Mouse (Mus musculus) myocyte (in vitro differentiated cells): ENCODE measurements at regions not wholly inside any gene's neighbourhood (a gene's known extent, or its start where the extent isn't known, plus 50 kb on each side); places are given as distances from the start of the nearest gene placed in this dataset.
A peak's percentile ranks its signal among the peaks of the same experiment; 100 is the strongest.

Source experiments
- H3K27me3 ChIP-seq: one replicate; pipeline ENCODE4 v1.6.1; 2011; ENCODE audit not compliant: control insufficient read depth, insufficient read depth, insufficient read length
- H3K36me3 ChIP-seq: one replicate; pipeline ENCODE4 v1.6.1; 2011; ENCODE audit not compliant: control insufficient read depth, insufficient read depth
- H3K4me2 ChIP-seq: one replicate; pipeline ENCODE4 v1.6.1; 2011; ENCODE audit warnings: low read depth, control low read depth
- H3K4me3 ChIP-seq: one replicate; pipeline ENCODE4 v1.5.1; 2011; ENCODE audit warnings: mild to moderate bottlenecking, control low read depth, moderate library complexity
- H3K79me2 ChIP-seq: one replicate; pipeline ENCODE4 v1.6.1; 2011; ENCODE audit not compliant: control insufficient read depth, insufficient read depth
- H3ac ChIP-seq: one replicate; pipeline ENCODE4 v1.6.1; 2011; ENCODE audit not compliant: control insufficient read depth, insufficient read length
- CEBPB ChIP-seq: IDR thresholded peaks from 2 replicates; pipeline ENCODE4 v1.6.1; 2011; ENCODE audit warnings: mild to moderate bottlenecking, moderate library complexity; ENCODE audit not compliant: poor library complexity, insufficient read depth, severe bottlenecking
- E2F4 ChIP-seq: IDR thresholded peaks from one replicate; pipeline ENCODE4 v1.6.1; 2011; ENCODE audit warnings: mild to moderate bottlenecking, control low read depth, moderate library complexity; ENCODE audit not compliant: insufficient read depth
- MAX ChIP-seq: IDR thresholded peaks from one replicate; pipeline ENCODE4 v1.6.1; 2011; ENCODE audit warnings: low read depth, mild to moderate bottlenecking, control low read depth
- MYOD1 ChIP-seq, 3 experiments: IDR thresholded peaks; one replicate each; pipeline ENCODE4 v1.6.1; 2011; ENCODE audit warnings: control low read depth in 2 of 3, low read depth in 2 of 3, mild to moderate bottlenecking in 2 of 3, moderate library complexity in 1 of 3; ENCODE audit not compliant: insufficient read length in 2 of 3, control insufficient read depth in 1 of 3
- MYOG ChIP-seq, 3 experiments: IDR thresholded peaks; one replicate each; pipeline ENCODE4 v1.6.1; 2011; ENCODE audit warnings: control low read depth in 2 of 3, low read depth in 2 of 3, mild to moderate bottlenecking in 2 of 3; ENCODE audit not compliant: insufficient read length in 2 of 3, control insufficient read depth in 1 of 3, insufficient read depth in 1 of 3
- POLR2A ChIP-seq: IDR thresholded peaks from one replicate; pipeline ENCODE4 v1.6.1; 2011; ENCODE audit warnings: low read depth, mild to moderate bottlenecking, control low read depth, moderate library complexity; ENCODE audit not compliant: insufficient read length
- POLR2AphosphoS2 ChIP-seq: IDR thresholded peaks from one replicate; pipeline ENCODE4 v1.6.1; 2011; ENCODE audit warnings: low read depth, control low read depth; ENCODE audit not compliant: insufficient read length
- REST ChIP-seq: IDR thresholded peaks from one replicate; pipeline ENCODE4 v1.6.1; 2011; ENCODE audit warnings: mild to moderate bottlenecking, control low read depth, moderate library complexity; ENCODE audit not compliant: insufficient read depth, insufficient read length
- SRF ChIP-seq: IDR thresholded peaks from one replicate; pipeline ENCODE4 v1.6.1; 2011; ENCODE audit warnings: low read depth; ENCODE audit not compliant: control insufficient read depth, insufficient read length
- TCF12 ChIP-seq: IDR thresholded peaks from one replicate; pipeline ENCODE4 v1.6.1; 2011; ENCODE audit warnings: mild to moderate bottlenecking, control low read depth; ENCODE audit not compliant: poor library complexity, insufficient read depth, severe bottlenecking
- TCF3 ChIP-seq: IDR thresholded peaks from one replicate; pipeline ENCODE4 v1.6.1; 2011; ENCODE audit warnings: low read depth, control low read depth; ENCODE audit not compliant: insufficient read length
- USF1 ChIP-seq: IDR thresholded peaks from one replicate; pipeline ENCODE4 v1.6.1; 2011; ENCODE audit warnings: low read depth, mild to moderate bottlenecking, control low read depth, moderate library complexity

- Histone ChIP-seq H3K4me2 (no peak overlapping the region), H3K4me3 (no peak overlapping the region), H3K36me3 (no peaks in the 10 kb centered on the region), H3K27me3 (no peaks in the 10 kb centered on the region), H3ac (no peak overlapping the region), H3K79me2 (no peaks in the 10 kb centered on the region)
- no peak for TF ChIP-seq USF1
- TF ChIP-seq TCF12, result no peak
- no peak for TF ChIP-seq POLR2A
- no peak for TF ChIP-seq MYOD1 (IDR thresholded peaks at IDR 0.05; ENCODE audit: control insufficient read depth in 1 of 3, insufficient read length in 2 of 3, low read depth in 2 of 3)
- TF ChIP-seq POLR2AphosphoS2, result no peak
- TF ChIP-seq SRF, result no peak
- no peak for TF ChIP-seq MAX
- TF ChIP-seq REST, result no peak
- no peak for TF ChIP-seq CEBPB
- TF ChIP-seq E2F4, result no peak
- no peak for TF ChIP-seq TCF3
- TF ChIP-seq MYOG (IDR thresholded peaks at IDR 0.05; ENCODE audit: control insufficient read depth in 1 of 3, insufficient read depth in 1 of 3, insufficient read length in 2 of 3, low read depth in 2 of 3), result no peak
These were observed 124.4 kb upstream of the Pja1 start for GRCm38 (mm10) chrX:99595493-99595892.

GRCm38 (mm10) chrX:99593872-99594487 is 122.9 kb upstream of the Pja1 start:
- Histone ChIP-seq H3K4me3 (no peak overlapping the region), H3K79me2 (no peaks in the 10 kb centered on the region), H3K36me3 (no peaks in the 10 kb centered on the region), H3K27me3 (no peaks in the 10 kb centered on the region), H3K4me2 (no peak overlapping the region), H3ac (no peak overlapping the region)
- TF ChIP-seq TCF3, result no peak
- TF ChIP-seq MAX, result no peak
- no peak for TF ChIP-seq MYOD1 (IDR thresholded peaks at IDR 0.05; ENCODE audit: control insufficient read depth in 1 of 3, insufficient read length in 2 of 3, low read depth in 2 of 3)
- TF ChIP-seq SRF, result no peak
- no peak for TF ChIP-seq USF1
- TF ChIP-seq E2F4, result no peak
- no peak for TF ChIP-seq POLR2A
- no peak for TF ChIP-seq CEBPB
- no peak for TF ChIP-seq POLR2AphosphoS2
- TF ChIP-seq REST, result no peak
- no peak for TF ChIP-seq TCF12
- TF ChIP-seq MYOG (IDR thresholded peaks at IDR 0.05; ENCODE audit: control insufficient read depth in 1 of 3, insufficient read depth in 1 of 3, insufficient read length in 2 of 3, low read depth in 2 of 3), result no peak

- Histone ChIP-seq H3ac (no peak overlapping the region), H3K4me2 (no peak overlapping the region), H3K36me3 (no peaks in the 10 kb centered on the region), H3K4me3 (no peak overlapping the region), H3K79me2 (no peaks in the 10 kb centered on the region), H3K27me3 (no peaks in the 10 kb centered on the region)
- TF ChIP-seq CEBPB (no peak), REST (no peak), MYOD1 (IDR thresholded peaks at IDR 0.05; ENCODE audit: control insufficient read depth in 1 of 3, insufficient read length in 2 of 3, low read depth in 2 of 3) (no peak)
These were observed 121.9 kb upstream of the Pja1 start for GRCm38 (mm10) chrX:99592980-99593379.

GRCm38 (mm10) chrX:99587284-99587683 is 116.2 kb upstream of the Pja1 start:
- Histone ChIP-seq H3K36me3 (no peaks in the 10 kb centered on the region), H3K79me2 (no peaks in the 10 kb centered on the region), H3K27me3 (no peaks in the 10 kb centered on the region), H3ac (no peak overlapping the region), H3K4me3 (no peak overlapping the region), H3K4me2 (no peak overlapping the region)
- TF ChIP-seq USF1, result peak; percentile 29
- TF ChIP-seq MYOD1 (IDR thresholded peaks at IDR 0.05; ENCODE audit: control insufficient read depth in 1 of 3, insufficient read length in 2 of 3, low read depth in 2 of 3), result peak in 2 of 3 experiments; percentile 39 to 40
- no peak for TF ChIP-seq TCF3
- no peak for TF ChIP-seq MYOG (IDR thresholded peaks at IDR 0.05; ENCODE audit: control insufficient read depth in 1 of 3, insufficient read depth in 1 of 3, insufficient read length in 2 of 3, low read depth in 2 of 3)

GRCm38 (mm10) chrX:99586282-99586681 is 115.2 kb upstream of the Pja1 start:
- Histone ChIP-seq H3K4me2 (no peak overlapping the region), H3K36me3 (no peaks in the 10 kb centered on the region), H3K27me3 (no peaks in the 10 kb centered on the region), H3ac (no peak overlapping the region), H3K4me3 (no peak overlapping the region), H3K79me2 (no peaks in the 10 kb centered on the region)
- TF ChIP-seq TCF12 (no peak), MAX (no peak), E2F4 (no peak), SRF (no peak), POLR2AphosphoS2 (no peak), MYOD1 (IDR thresholded peaks at IDR 0.05; ENCODE audit: control insufficient read depth in 1 of 3, insufficient read length in 2 of 3, low read depth in 2 of 3) (no peak), MYOG (IDR thresholded peaks at IDR 0.05; ENCODE audit: control insufficient read depth in 1 of 3, insufficient read depth in 1 of 3, insufficient read length in 2 of 3, low read depth in 2 of 3) (no peak), TCF3 (no peak), POLR2A (no peak), USF1 (no peak), REST (no peak), CEBPB (no peak)
